In the genomic region with DNA sequence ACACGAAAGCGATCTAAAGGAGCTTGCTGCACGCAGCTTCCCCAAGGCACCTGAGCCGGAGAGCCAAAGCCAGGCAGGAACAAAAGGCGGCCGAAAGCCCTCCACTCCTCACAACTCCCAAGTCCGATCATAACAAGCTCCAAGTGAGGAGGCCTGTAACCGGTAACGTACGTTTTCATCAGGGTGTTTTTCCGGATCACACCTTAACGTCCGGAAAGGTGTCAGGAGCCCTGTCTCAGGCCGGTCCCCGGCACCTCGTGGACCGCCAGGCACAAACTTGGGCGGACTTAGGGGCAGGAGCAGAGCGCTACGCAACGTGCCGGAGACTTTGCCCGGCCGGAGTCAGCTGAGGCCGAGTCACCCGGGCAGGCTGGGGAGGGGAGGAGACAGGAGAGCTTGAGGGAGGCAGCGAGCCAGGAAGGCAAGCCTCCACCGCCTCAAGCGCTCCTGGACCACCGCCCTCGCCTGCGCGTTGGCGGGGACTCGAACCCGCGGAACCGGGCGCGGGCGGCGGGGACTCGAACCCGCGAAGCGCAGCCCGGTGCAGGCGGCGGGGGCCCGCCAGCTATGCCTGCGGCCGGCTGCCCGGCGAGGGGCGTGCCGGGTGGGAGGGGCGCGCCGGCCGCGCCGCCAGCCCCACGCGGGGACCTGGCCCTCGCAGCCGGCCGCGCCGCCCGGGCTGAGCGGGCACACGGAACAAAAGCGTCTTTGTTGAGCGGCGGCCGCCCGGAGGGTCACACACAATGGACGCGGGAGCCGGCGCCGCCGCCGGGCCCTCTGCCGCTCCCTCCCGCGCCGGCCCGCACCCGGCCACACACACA, we compare ENCODE assay signal across 8 mouse cellular contexts. TPM values are rescaled to one million over a fixed set of nuclear protein-coding genes. Genes with fewer than 3 reads are reported as not detected.
DNase-seq lines count a peak whose midpoint lies in the region; ATAC-seq lines count a peak whose summit lies in the region.

No protein-coding gene starts in this region.

- ATAC-seq in frontal cortex, adult (ENCODE audit: low TSS enrichment) = peak; percentile 58
- ATAC-seq in hematopoietic stem cell, adult 5-6 weeks (replicated peaks in 1 of 2; ENCODE audit: insufficient read depth in 1 of 2, low FRiP score in 2 of 2, low TSS enrichment in 1 of 2, low read depth in 1 of 2, poor library complexity in 2 of 2, severe bottlenecking in 2 of 2) = peak; percentile 24 to 32; a peak in 2 of 4 replicates

- peak; percentile 95 for DNase-seq in Muller cell, postnatal 12 days (ENCODE audit: inconsistent ontology term)
- DNase-seq in cerebellum, postnatal 10 days = peak; percentile 86 to 87
- peak; percentile 63 for DNase-seq in layer of hippocampus, adult 9-11 months
- peak; percentile 86 for DNase-seq in lung, postnatal 10 days
- peak; percentile 60 for DNase-seq in ovary, postnatal 10 days (ENCODE audit: low spot score)
- peak; percentile 46 to 58 for DNase-seq in thymus, postnatal 10 days (ENCODE audit: low spot score in 2 of 2)

RNA-seq across cellular contexts. Expression of gene Mapk6, which starts 0.6 kb away (rescaled TPM):
- total RNA-seq in hematopoietic stem cell, adult 5-6 weeks (2017) = 75.8 and 93.7 TPM in 2 replicates

RNA-seq across cellular contexts. Expression of gene Leo1, which starts 32.1 kb away (rescaled TPM):
- 44.0 and 54.1 TPM in 2 replicates for total RNA-seq in hematopoietic stem cell, adult 5-6 weeks (2017)

Comparison
In these comparisons a context has a peak if more than half of its experiments do, and no peak if none do; other contexts are left out.
1. Peak in every context shown above with its lines: DNase-seq and ATAC-seq.